In the genomic region with DNA sequence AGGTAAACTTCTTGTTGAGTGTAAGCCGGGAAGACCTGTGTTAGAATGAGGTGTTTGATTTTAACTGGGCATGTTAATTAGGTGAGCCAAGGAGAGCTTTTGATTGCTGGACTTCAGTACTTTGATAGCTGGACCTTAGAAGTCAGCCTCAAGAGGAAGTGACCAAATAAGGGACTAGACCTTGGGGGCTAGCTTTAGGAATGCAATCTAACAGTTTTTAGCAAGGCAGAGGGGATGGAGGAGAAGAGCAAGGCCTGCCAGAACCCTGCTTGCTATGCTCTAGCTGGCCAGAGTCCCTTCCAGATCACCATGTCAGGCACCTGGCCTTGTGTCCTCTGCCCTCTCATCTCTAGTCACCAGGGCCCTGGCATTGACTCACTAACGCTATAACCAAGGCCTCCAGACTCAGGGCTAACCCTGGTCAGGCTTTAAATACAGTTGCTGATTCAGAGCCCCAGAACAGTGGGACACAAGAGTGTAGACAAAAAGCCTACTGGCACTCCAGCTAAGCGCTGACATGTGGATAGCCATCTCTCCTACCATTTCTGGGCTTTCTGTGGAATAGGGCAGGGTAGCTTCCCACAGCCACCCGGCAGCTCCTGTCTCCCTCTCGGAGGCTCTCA, we compare ENCODE assay signal across 11 mouse cellular contexts. TPM values are rescaled to one million over a fixed set of nuclear protein-coding genes. Genes with fewer than 3 reads are reported as not detected.
DNase-seq lines count a peak whose midpoint lies in the region; ATAC-seq and TF ChIP-seq lines count a peak whose summit lies in the region.
"Had no signal": no experiment of that assay in that cellular context is flagged by ENCODE, and none has a peak within 500 bp of the region (broad histone marks: within the 10 kb centered on the region; RNA-seq: fewer than 3 reads in every experiment).

No protein-coding gene starts in this region.

- H3K4me1 ChIP-seq in embryonic facial prominence, embryonic 15.5 days, result peaks cover 17% of the 10 kb centered on the region

- WGBS in embryonic facial prominence, embryonic 15.5 days, result 81% methylated on average over 5 of the region's 5 CpGs

- H3K27ac ChIP-seq in left cerebral cortex, adult 2 months, result peak overlapping the region; percentile 76
- peak overlapping the region; percentile 61; the same call in 1 of the 2 replicates for H3K27ac ChIP-seq in embryonic facial prominence, embryonic 15.5 days (replicated peaks)

- no peaks in the 10 kb centered on the region for H3K9me3 ChIP-seq in embryonic facial prominence, embryonic 15.5 days (replicated peaks)

- no peak overlapping the region for H3ac ChIP-seq in myocyte (ENCODE audit: control insufficient read depth, insufficient read length)

- no peak overlapping the region for H3K4me3 ChIP-seq in left cerebral cortex, adult 2 months
- H3K4me3 ChIP-seq in embryonic facial prominence, embryonic 15.5 days (replicated peaks), result no peak overlapping the region
- H3K4me3 ChIP-seq in myocyte, result no peak overlapping the region

- TF ChIP-seq CTCF in left cerebral cortex, adult 2 months (IDR thresholded peaks at IDR 0.05), result no peak

- no peaks in the 10 kb centered on the region for H3K36me3 ChIP-seq in embryonic facial prominence, embryonic 15.5 days
- H3K36me3 ChIP-seq in myocyte (ENCODE audit: control insufficient read depth, insufficient read depth), result no peaks in the 10 kb centered on the region

- H3K27me3 ChIP-seq in embryonic facial prominence, embryonic 15.5 days, result no peaks in the 10 kb centered on the region
- H3K27me3 ChIP-seq in myocyte (ENCODE audit: control insufficient read depth, insufficient read depth, insufficient read length), result no peaks in the 10 kb centered on the region

- no peak overlapping the region for H3K4me2 ChIP-seq in embryonic facial prominence, embryonic 15.5 days (replicated peaks)
- H3K4me2 ChIP-seq in myocyte (ENCODE audit: low read depth), result peak overlapping the region; percentile 53

- ATAC-seq in embryonic facial prominence, embryonic 15.5 days (ENCODE audit: insufficient number of reproducible peaks, low FRiP score, low TSS enrichment, low read depth), result no peak

- DNase-seq in gastrocnemius, adult 18-20 months (ENCODE audit: low spot score), result peak; percentile 55
- no peak for DNase-seq in gastrocnemius, postnatal 25 days
- no peak for DNase-seq in left cerebral cortex, adult 2 months (ENCODE audit: extremely low spot score in 1 of 2, low spot score in 2 of 2)
- DNase-seq in left cerebral cortex, postnatal 14 days (ENCODE audit: low spot score in 2 of 2), result no peak
- no peak for DNase-seq in layer of hippocampus, adult 11-12 months (ENCODE audit: low spot score)
- DNase-seq in thymus, postnatal 4 days, result no peak
- DNase-seq: cerebellum, adult 11-12 months; gastrocnemius, postnatal 10 days had no signal

- intact Hi-C loops in left cerebral cortex, adult 2 months (cut with DNase I), result no loop called here
- intact Hi-C loops in left cerebral cortex, postnatal 14 days (cut with DNase I), result loop anchor here (5.0 kb wide), 1 partner anchor 89 kb away; no protein-coding TSS in a partner anchor

- TF ChIP-seq POLR2A in myocyte (IDR thresholded peaks at IDR 0.05; ENCODE audit: insufficient read length, low read depth), result no peak

- H3K9ac ChIP-seq in embryonic facial prominence, embryonic 15.5 days, result no peak overlapping the region

- no peaks in the 10 kb centered on the region for H3K79me2 ChIP-seq in myocyte (ENCODE audit: control insufficient read depth, insufficient read depth)

TF ChIP-seq in myocyte, 11 proteins besides CTCF, POLR2A, EP300 and RAD21:
- no peak for TF ChIP-seq TCF3 (IDR thresholded peaks at IDR 0.05; ENCODE audit: insufficient read length, low read depth)
- TF ChIP-seq SRF (IDR thresholded peaks at IDR 0.05; ENCODE audit: control insufficient read depth, insufficient read length, low read depth), result peak; percentile 65
- no peak for TF ChIP-seq USF1 (IDR thresholded peaks at IDR 0.05; ENCODE audit: low read depth)
- no peak for TF ChIP-seq CEBPB (IDR thresholded peaks at IDR 0.05; ENCODE audit: insufficient read depth, poor library complexity, severe bottlenecking)
- TF ChIP-seq MAX (IDR thresholded peaks at IDR 0.05; ENCODE audit: low read depth), result no peak
- no peak for TF ChIP-seq MYOG (IDR thresholded peaks at IDR 0.05; ENCODE audit: control insufficient read depth in 1 of 3, insufficient read depth in 1 of 3, insufficient read length in 2 of 3, low read depth in 2 of 3)
TF ChIP-seq in myocyte: peak in this region for 1.

RNA-seq across cellular contexts. Expression of a gene that starts 45.2 kb away (rescaled TPM):
- total RNA-seq in gastrocnemius, adult 18-20 months (2021), result 1 to 10 TPM; 6.8 to 7.0 TPM
- total RNA-seq in gastrocnemius, postnatal 25 days (2021), result 1 to 10 TPM; 5.3 to 6.4 TPM
- 10 to 100 TPM; 11.8 to 12.7 TPM for total RNA-seq in left cerebral cortex, adult 2 months (2021)
- 10 to 100 TPM; 10.6 to 11.0 TPM for total RNA-seq in left cerebral cortex, postnatal 14 days (2021)
- polyA plus RNA-seq in embryonic facial prominence, embryonic 15.5 days (2015; fragmentation: Nextera tagmentation; extraction: Ambion mirVana), result 16.5 and 18.9 TPM in 2 replicates
- polyA plus RNA-seq in myocyte (2012; fragmentation: generic; extraction: Trizol), result 24.6 TPM

RNA-seq across cellular contexts. Expression of a gene that starts 56.7 kb away (rescaled TPM):
- not detected for total RNA-seq in gastrocnemius, adult 18-20 months (2021)
- not detected for total RNA-seq in gastrocnemius, postnatal 25 days (2021)
- total RNA-seq in left cerebral cortex, adult 2 months (2021), result 1 to 10 TPM in 1 of 2 experiments, under 1 TPM in 1; 0.66 to 1.1 TPM
- total RNA-seq in left cerebral cortex, postnatal 14 days (2021), result under 1 TPM; 0.48 to 0.63 TPM
- polyA plus RNA-seq in embryonic facial prominence, embryonic 15.5 days (2015; fragmentation: Nextera tagmentation; extraction: Ambion mirVana), result 0.54 and 0.85 TPM in 2 replicates
- polyA plus RNA-seq in myocyte (2012; fragmentation: generic; extraction: Trizol), result 0.07 TPM
- total RNA-seq: gastrocnemius, postnatal 10 days had no signal
- polyA plus RNA-seq: liver, embryonic 16.5 days had no signal
